Mouse (Mus musculus) stomach, postnatal 0 days (tissue): ENCODE results near the gene Mcm10. TPM values are rescaled to one million over a fixed set of nuclear protein-coding genes. Genes with fewer than 3 reads are reported as not detected.

Experiments
- ATAC-seq: fragments of 200-750 bp; cut with Nextera tagmentation; 2 replicates; pipeline ENCODE4 v1.8.0; 2017; ENCODE audit not compliant: low FRiP score, low TSS enrichment
- DNase-seq: peaks from one replicate; pipeline ENCODE4 v3.0.0-alpha.2; 2016; ENCODE audit warnings: low spot score
- H3K27ac ChIP-seq: fragments of 300-500 bp; sonication (generic); replicated peaks from 2 replicates; pipeline ENCODE4 v1.5.1; 2014; ENCODE audit warnings: mild to moderate bottlenecking, control low read depth
- H3K27me3 ChIP-seq: fragments of 300-500 bp; sonication (generic); 2 replicates; pipeline ENCODE4 v1.6.1; 2014; ENCODE audit warnings: low read length; ENCODE audit not compliant: control insufficient read depth, insufficient read depth
- H3K36me3 ChIP-seq: fragments of 300-500 bp; sonication (generic); 2 replicates; pipeline ENCODE4 v1.6.1; 2014; ENCODE audit warnings: low read length, mixed read lengths; ENCODE audit not compliant: control insufficient read depth, insufficient read depth
- H3K4me1 ChIP-seq: fragments of 300-500 bp; sonication (generic); replicated peaks from 2 replicates; pipeline ENCODE4 v1.6.1; 2014; ENCODE audit warnings: antibody characterized with exemption; ENCODE audit not compliant: control insufficient read depth, insufficient read depth
- H3K4me2 ChIP-seq: fragments of 300-500 bp; sonication (generic); replicated peaks from 2 replicates; pipeline ENCODE4 v1.6.1; 2014; ENCODE audit warnings: low read depth, mild to moderate bottlenecking, control low read depth, moderate library complexity
- H3K4me3 ChIP-seq: fragments of 300-500 bp; sonication (generic); 2 replicates; pipeline ENCODE4 v1.5.1; 2014; ENCODE audit warnings: low read depth, low read length, control low read depth
- H3K9ac ChIP-seq: fragments of 300-500 bp; sonication (generic); 2 replicates; pipeline ENCODE4 v1.6.1; 2014; ENCODE audit warnings: mild to moderate bottlenecking, low read length, control low read depth, mixed read lengths
- H3K9me3 ChIP-seq: fragments of 300-500 bp; sonication (generic); 2 replicates; pipeline ENCODE4 v1.6.1; 2016; ENCODE audit warnings: low read length; ENCODE audit not compliant: control insufficient read depth
- CTCF ChIP-seq: IDR thresholded peaks from 2 replicates; pipeline ENCODE4 v1.5.1; 2016; ENCODE audit warnings: antibody characterized with exemption, low read depth, mild to moderate bottlenecking, moderate library complexity
- EP300 ChIP-seq: optimal IDR thresholded peaks from 2 replicates; pipeline ENCODE3; 2016; ENCODE audit warnings: antibody characterized with exemption
- WGBS: fragments of 180-500 bp; shearing (Covaris S2); extraction: QIAGEN DNeasy Blood & Tissue Kit; methylation state at CpG from one replicate; pipeline ENCODE4 v1.1.7; 2014; 5-methylcytosine and 5-hydroxymethylcytosine counted together
- polyA plus RNA-seq: library from polyadenylated mRNA; unstranded; fragments of >200 nt; fragmentation: Nextera tagmentation; extraction: Ambion mirVana; gene quantifications from 2 replicates; pipeline ENCODE4 v1.2.1, GENCODE M21; 2015

Gene Mcm10
- polyA plus RNA-seq, 1 experiment from 2014 or later, result 6.1 TPM

- no peak overlapping the region for H3K4me3 ChIP-seq
These were observed 13.7 kb downstream of the Mcm10 start for GRCm38 (mm10) chr2:4998905-4999304.

DNA sequence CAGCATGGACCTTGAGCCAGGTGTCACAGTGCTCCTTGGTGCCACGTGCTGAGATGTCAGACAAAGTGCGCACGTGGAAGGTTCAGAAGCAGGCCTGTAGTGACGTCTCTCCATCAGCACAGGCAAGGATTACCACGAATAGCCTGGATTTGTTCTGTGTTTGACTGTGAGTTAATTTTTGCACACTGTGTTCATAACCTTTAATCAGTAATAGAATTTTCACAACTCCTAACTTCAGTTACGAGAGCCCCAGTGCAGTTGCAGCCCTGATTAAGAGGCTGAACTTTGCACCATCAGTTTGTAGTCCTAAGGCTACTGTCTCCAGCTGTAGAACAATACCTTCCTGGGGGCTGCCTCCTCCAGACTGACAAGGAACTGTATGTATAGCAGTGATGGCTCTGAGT lies 16.2 kb downstream of the Mcm10 start:
- TF ChIP-seq EP300, result no peak
- TF ChIP-seq CTCF, result no peak
- Histone ChIP-seq H3K27me3 (no peaks in the 10 kb centered on the region), H3K9me3 (no peaks in the 10 kb centered on the region), H3K27ac (no peak overlapping the region), H3K4me3 (no peak overlapping the region), H3K4me2 (no peak overlapping the region), H3K9ac (no peak overlapping the region), H3K4me1 (no peaks in the 10 kb centered on the region), H3K36me3 (0 out of 2 replicates have a peak, but pooled peaks cover 5% of the 10 kb centered on the region)
- 71% methylated on average over 6 of the region's 6 CpGs for WGBS
- DNase-seq, result no peak
- ATAC-seq, result 0 out of 2 replicates have a peak, but pooled peaks have one; percentile 43

More at GRCm38 (mm10) chr2:4998905-4999304, 13.7 kb downstream of the Mcm10 start:
- 73% methylated on average over 3 of the region's 3 CpGs for WGBS
- Histone ChIP-seq H3K9me3 (no peaks in the 10 kb centered on the region), H3K36me3 (0 out of 2 replicates have a peak, but pooled peaks cover 3% of the 10 kb centered on the region), H3K4me1 (no peaks in the 10 kb centered on the region), H3K27me3 (no peaks in the 10 kb centered on the region), H3K4me2 (no peak overlapping the region), H3K27ac (no peak overlapping the region), H3K9ac (no peak overlapping the region)
- ATAC-seq (no peak), DNase-seq (no peak)
- TF ChIP-seq EP300, result no peak
- TF ChIP-seq CTCF, result peak; percentile 69

- no peaks in the 10 kb centered on the region for H3K27me3 ChIP-seq
- H3K4me1 ChIP-seq, result no peaks in the 10 kb centered on the region
- H3K36me3 ChIP-seq, result 0 out of 2 replicates have a peak, but pooled peaks cover 5% of the 10 kb centered on the region
- H3K9me3 ChIP-seq, result no peaks in the 10 kb centered on the region
- H3K9ac ChIP-seq, result no peak overlapping the region
- no peak for TF ChIP-seq CTCF
- TF ChIP-seq EP300, result no peak
- DNase-seq (no peak), ATAC-seq (no peak)
- H3K4me2 ChIP-seq, result no peak overlapping the region
- 81% methylated on average over 11 of the region's 11 CpGs for WGBS
- H3K27ac ChIP-seq, result no peak overlapping the region
- no peak overlapping the region for H3K4me3 ChIP-seq
These were observed 16.9 kb downstream of the Mcm10 start for GRCm38 (mm10) chr2:4995646-4996045.

GRCm38 (mm10) chr2:4994436-4994835 lies 18.2 kb downstream of the Mcm10 start:
- H3K4me2 ChIP-seq, result no peak overlapping the region
- H3K4me1 ChIP-seq, result no peaks in the 10 kb centered on the region
- ATAC-seq, result no peak
- WGBS, result 89% methylated on average over 4 of the region's 4 CpGs
- H3K9ac ChIP-seq, result no peak overlapping the region
- H3K4me3 ChIP-seq, result no peak overlapping the region
- H3K27ac ChIP-seq, result no peak overlapping the region
- no peaks in the 10 kb centered on the region for H3K9me3 ChIP-seq
- H3K27me3 ChIP-seq, result no peaks in the 10 kb centered on the region
- no peak for DNase-seq
- 0 out of 2 replicates have a peak, but pooled peaks cover 5% of the 10 kb centered on the region for H3K36me3 ChIP-seq
- TF ChIP-seq EP300 (no peak), CTCF (no peak)

- 0 out of 2 replicates have a peak, but pooled peaks cover 5% of the 10 kb centered on the region for H3K36me3 ChIP-seq
- H3K9ac ChIP-seq, result no peak overlapping the region
- H3K9me3 ChIP-seq, result no peaks in the 10 kb centered on the region
- no peaks in the 10 kb centered on the region for H3K27me3 ChIP-seq
- no peak overlapping the region for H3K4me3 ChIP-seq
- H3K4me2 ChIP-seq, result no peak overlapping the region
- WGBS, result 90% methylated on average over 11 of the region's 11 CpGs
- no peak for ATAC-seq
- no peak for DNase-seq
- TF ChIP-seq EP300 (no peak), CTCF (no peak)
- no peaks in the 10 kb centered on the region for H3K4me1 ChIP-seq
- H3K27ac ChIP-seq, result no peak overlapping the region
These were observed 19.0 kb downstream of the Mcm10 start for GRCm38 (mm10) chr2:4993584-4993983.

GRCm38 (mm10) chr2:4988826-4989424 lies 23.7 kb downstream of the Mcm10 start:
- ATAC-seq (no peak), DNase-seq (peak; percentile 52)
- no peak overlapping the region for H3K4me3 ChIP-seq
- H3K27me3 ChIP-seq, result no peaks in the 10 kb centered on the region
- H3K4me2 ChIP-seq, result no peak overlapping the region
- H3K9ac ChIP-seq, result no peak overlapping the region
- no peak overlapping the region for H3K27ac ChIP-seq
- no peaks in the 10 kb centered on the region for H3K4me1 ChIP-seq
- H3K36me3 ChIP-seq, result 0 out of 2 replicates have a peak, but pooled peaks cover 2% of the 10 kb centered on the region
- TF ChIP-seq CTCF (peak; percentile 58), EP300 (no peak)
- no peaks in the 10 kb centered on the region for H3K9me3 ChIP-seq
- 76% methylated on average over 11 of the region's 11 CpGs for WGBS
